Mouse (Mus musculus) brain, adult 2 months (tissue): ENCODE results near the gene Olfr111.

Experiments
- DNase-seq: peaks from one replicate; pipeline ENCODE4 v3.0.0; 2011; ENCODE audit warnings: low read depth, low spot score

Olfr111 gene

GRCm38 (mm10) chr17:37507730-37508129 is at the start of gene Olfr111:
Olfr111 (plus strand) TSS chr17:37508030.
- no peak for DNase-seq

DNA sequence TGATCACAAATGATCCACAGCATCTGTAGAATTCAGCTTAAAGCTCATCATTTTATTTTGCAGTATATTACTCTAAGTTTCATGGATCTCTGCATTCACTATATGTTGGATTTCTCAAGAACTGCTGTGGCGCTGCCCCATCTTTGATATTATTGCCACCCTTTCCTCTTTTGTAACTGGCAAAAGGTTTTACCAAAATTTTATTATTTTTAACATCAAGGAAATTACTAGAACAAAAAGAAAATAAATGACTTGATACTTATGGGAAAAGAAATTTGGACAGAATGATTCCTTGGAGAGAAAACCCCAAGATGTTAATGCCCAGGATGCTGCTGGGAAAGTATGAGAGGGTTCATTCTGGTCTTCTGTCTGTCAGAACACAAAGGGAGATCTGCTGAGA is 49.2 kb upstream of the Olfr111 start, which contains the start of gene Olfr109:
Gene Olfr109 (plus strand): TSS at position 301 of the 400 bp plus-strand sequence.
- DNase-seq, result no peak

DNA sequence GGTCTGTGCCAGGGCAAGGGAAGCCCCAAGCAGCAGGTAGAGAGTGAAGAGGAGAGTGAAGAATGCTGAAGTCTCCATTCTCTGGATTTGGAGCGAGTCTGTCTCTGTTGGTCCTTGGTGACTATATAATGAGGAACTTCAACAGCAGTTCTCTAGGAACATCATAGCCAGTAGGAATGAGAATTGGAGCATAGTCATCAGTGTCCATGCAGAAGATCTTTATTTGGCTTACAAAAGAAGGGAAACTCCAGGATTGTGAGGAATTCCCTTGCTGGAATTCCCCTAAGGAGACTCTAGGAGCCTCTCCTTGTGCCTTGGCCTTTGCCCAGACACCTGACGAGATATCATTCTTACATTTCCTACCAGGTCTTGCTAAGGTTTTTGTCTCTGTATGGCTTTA is 24.4 kb upstream of the Olfr111 start, which contains the start of gene H2-M2:
Gene H2-M2 (minus strand): TSS at position 101 of the 400 bp plus-strand sequence.
- no peak for DNase-seq

DNA sequence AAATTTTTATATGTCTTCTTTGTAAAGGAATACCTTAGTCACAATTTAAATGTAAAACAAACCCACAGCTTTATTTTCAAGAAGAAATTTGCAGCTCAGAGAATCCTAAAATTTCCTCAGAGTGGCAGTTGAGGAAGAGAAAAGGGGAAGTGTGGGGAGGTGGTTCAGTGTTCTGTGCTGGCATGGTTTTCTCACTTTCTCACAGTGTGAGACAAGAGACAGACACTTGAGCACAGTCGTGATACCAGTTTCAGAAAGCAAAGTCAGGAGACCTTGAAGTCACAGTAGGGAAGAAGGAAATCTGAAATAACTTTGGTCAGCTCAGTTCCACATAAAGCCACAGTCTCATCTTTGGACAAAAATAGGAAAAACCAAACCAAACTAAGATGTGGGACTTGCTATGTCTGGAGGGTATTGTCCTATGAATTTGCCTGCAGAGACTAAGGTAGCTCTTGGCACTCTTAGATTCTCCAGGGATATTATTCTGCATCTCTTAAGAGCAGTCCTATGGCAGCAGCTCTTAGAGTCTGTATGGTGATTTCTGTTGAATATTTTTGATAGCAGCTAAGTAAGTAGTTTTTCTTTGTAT is 15.8 kb upstream of the Olfr111 start, which contains the start of gene Olfr110:
Gene Olfr110 (plus strand): TSS at position 539 of the 589 bp plus-strand sequence.
- DNase-seq, result peak; percentile 59

DNA sequence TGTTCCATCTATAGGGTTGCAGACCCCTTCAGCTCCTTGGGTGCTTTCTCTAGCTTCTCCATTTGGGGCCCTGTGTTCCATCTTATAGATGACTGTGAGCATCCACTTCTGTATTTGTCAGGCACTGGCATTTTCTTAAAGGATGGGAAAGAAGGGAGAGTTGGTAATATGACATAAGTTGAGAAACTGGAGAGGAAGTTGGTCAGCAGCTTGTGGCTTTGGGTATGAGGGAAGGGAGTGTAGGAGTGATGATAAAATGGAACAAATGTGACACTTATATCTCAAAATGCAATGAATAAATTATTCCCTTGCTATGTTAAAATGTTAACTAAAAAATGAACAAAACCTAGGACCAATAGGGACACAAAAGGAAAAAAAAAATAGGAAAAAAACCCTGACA is 16.8 kb downstream of the Olfr111 start:
- DNase-seq, result peak; percentile 23

- DNase-seq, result peak; percentile 55
Measured at GRCm38 (mm10) chr17:37525427-37525826, 17.6 kb downstream of the Olfr111 start.

GRCm38 (mm10) chr17:37535173-37535572 is 27.3 kb downstream of the Olfr111 start:
- no peak for DNase-seq

DNA sequence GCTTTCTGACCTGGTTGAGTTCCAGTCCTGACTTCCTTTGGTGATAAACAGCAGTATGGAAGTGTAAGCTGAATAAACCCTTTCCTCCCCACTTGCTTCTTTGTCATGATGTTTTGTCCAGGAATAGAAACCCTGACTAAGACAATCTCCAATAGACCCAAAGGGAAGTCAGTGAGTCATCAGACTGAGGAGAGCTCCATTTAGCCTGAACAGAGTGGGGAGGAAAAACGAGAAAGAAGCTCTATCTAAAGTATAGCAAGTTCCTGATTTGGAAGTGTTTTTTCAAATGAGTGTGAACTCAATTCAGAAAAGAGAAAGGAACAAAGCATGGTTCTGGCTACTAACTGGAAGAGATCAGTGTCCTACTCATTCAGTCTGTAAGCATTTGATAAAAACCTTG is 30.6 kb downstream of the Olfr111 start:
- DNase-seq, result peak; percentile 78

DNA sequence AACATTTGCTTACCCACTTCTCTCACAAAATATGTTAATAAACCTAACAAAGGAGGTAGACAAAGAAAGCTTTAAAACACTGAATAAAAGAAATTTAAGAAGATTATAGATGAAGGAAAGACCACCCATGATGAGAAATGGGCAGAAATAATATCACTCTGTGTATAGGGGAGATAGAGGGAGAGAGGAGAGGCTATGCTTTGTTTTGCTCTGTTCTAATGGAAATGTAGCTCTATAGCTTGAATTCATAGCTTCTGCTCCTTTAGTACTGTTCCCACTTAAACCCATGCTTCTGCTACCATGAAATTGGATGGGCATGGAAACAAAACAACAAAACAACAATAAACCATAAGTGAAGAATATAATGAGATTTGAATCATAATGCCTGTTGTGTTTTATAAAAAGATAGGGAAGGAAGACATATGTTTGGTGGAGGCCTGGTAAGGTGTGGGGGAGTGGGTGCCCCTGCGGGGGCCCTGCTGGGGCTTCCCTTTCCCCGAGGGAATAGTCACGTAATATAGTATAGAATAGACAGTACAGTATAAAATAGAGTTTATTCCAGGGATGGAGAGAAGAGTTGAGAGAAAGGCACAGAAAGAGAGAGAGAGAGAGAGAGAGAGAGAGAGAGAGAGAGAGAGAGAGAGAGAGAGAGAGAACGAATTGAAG is 33.8 kb downstream of the Olfr111 start:
- no peak for DNase-seq

DNA sequence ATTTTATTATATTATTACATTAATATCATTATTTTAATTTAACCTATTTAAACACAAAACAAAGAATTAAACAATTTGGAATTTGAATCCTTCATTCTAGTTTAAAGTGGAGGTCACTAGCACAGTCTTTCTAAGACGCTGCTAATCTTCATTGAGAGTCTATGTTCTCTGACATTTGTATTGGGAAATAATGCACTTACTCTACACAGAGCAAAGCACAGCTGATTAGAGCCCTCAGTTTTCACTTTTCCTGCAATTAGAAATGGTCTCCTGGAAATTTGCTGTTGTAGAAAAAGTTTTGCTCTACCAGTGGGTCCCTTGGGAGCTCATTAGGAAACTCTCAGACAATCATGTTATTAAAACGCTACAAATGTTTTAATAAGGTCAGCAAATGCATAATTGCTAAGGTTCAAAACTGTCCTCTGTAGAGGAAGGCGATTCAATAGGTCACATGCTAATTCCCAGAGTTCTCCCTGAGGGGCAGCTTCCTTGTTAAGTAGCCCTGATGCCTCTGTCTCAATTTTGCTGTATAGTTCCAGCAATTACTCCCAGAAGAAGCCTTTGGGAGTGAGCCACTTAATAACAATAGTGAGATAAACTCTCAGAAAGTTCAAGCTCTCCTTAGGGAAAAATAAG is 36.1 kb downstream of the Olfr111 start:
- DNase-seq, result peak; percentile 2

DNA sequence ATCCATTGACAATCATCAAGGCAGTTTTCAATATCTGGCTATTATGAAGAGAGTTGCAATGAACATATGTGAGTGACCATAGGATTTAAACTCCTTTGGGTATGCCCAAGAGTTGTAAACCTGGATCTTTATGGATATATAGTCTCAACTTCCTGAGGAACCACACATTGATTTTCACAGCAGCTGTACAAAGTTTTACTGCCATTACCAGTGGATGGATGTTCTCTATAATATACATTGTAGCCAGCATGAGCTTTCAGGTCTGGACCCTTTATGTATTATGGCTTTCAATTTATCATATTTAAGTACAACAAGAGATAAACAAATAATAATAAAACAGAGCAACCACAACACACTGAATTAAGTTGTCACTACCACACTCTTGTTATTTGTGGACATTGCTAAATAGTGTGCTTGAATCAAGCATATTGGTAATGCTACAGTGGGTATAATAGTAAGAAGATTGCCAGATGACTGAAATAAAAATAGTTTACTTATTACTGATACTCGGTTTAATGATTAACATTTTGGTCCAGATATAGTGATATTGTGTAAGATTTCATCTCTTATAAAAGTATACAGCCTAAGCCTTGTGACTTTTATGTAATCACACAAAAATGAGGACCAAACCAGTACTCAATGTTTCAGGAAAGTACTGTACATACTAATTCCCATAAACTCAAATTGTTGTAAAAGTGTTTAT is 51.2 kb downstream of the Olfr111 start:
- DNase-seq, result no peak

- DNase-seq, result no peak
Measured at GRCm38 (mm10) chr17:37569351-37569750, 61.5 kb downstream of the Olfr111 start, which contains the start of gene Olfr112. Olfr112 (minus strand) TSS chr17:37569451.

DNA sequence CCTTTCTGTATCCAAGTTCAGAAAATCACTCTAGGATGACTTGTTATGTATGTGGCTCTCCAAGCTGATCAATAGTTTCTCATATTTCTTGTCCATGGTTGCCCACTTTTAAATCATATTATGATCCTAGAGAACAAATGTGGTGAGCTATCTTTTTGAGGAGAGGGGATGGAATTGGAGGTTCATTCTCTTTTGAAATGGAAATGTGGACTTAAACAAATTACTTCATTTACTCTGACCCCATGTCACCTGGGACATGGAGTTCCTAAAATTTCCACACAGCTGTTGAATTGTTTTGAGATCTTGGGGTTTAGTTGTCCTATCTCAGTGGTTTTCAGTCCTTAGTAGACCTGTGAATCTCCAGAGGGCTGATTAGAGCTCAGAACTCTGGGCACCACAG is 69.7 kb downstream of the Olfr111 start, which contains the start of gene Olfr113:
Gene Olfr113 (minus strand): TSS at position 101 of the 400 bp plus-strand sequence.
- no peak for DNase-seq
